ENCODE assay signal across 29 mouse cellular contexts in genomic region chr13:97876450-97876849, GRCm38 (mm10).
DNase-seq lines count a peak whose midpoint lies in the region; ATAC-seq and TF ChIP-seq lines count a peak whose summit lies in the region.
"Had no signal": no experiment of that assay in that cellular context is flagged by ENCODE, and none has a peak within 500 bp of the region (broad histone marks: within the 10 kb centered on the region; RNA-seq: fewer than 3 reads in every experiment).

No protein-coding gene starts in this region.

- no peaks in the 10 kb centered on the region for H3K36me3 ChIP-seq in intestine, embryonic 14.5 days (ENCODE audit: control insufficient read depth, insufficient read depth, low read length)
- no peaks in the 10 kb centered on the region for H3K36me3 ChIP-seq in intestine, postnatal 0 days (ENCODE audit: control insufficient read depth, insufficient read depth)
- H3K36me3 ChIP-seq in kidney, embryonic 16.5 days (ENCODE audit: insufficient read depth, low read length), result no peaks in the 10 kb centered on the region
- H3K36me3 ChIP-seq: forebrain, embryonic 10.5 days; heart, embryonic 12.5 days; limb, embryonic 15.5 days; liver, embryonic 13.5 days; midbrain, embryonic 15.5 days had no signal

- TF ChIP-seq CTCF in intestine, postnatal 0 days (IDR thresholded peaks at IDR 0.05; ENCODE audit: low read depth), result no peak
- TF ChIP-seq CTCF in Patski (IDR thresholded peaks at IDR 0.05), result no peak
- no peak for TF ChIP-seq CTCF in brain, embryonic 14.5 days (IDR thresholded peaks at IDR 0.05; ENCODE audit: borderline replicate concordance, extremely low read depth, insufficient read depth, insufficient read length)

- no peak for TF ChIP-seq POLR2A in brain, embryonic 14.5 days (IDR thresholded peaks at IDR 0.05; ENCODE audit: borderline replicate concordance, extremely low read depth, insufficient read depth, insufficient read length, poor library complexity, severe bottlenecking)

- POLR2A ChIA-PET in Patski (lab: Charles Lee), result no interaction called here

- H3K4me3 ChIP-seq in intestine, embryonic 14.5 days (ENCODE audit: low read depth, low read length), result no peak overlapping the region
- no peak overlapping the region for H3K4me3 ChIP-seq in intestine, postnatal 0 days (ENCODE audit: low read depth, low read length)
- no peak overlapping the region for H3K4me3 ChIP-seq in kidney, embryonic 16.5 days (ENCODE audit: low read length)
- H3K4me3 ChIP-seq: forebrain, embryonic 10.5 days; heart, adult 2 months; heart, embryonic 12.5 days; limb, embryonic 15.5 days; liver, embryonic 13.5 days; midbrain, embryonic 15.5 days had no signal

- no peak overlapping the region for H3K4me2 ChIP-seq in intestine, embryonic 14.5 days (ENCODE audit: low read length)
- no peak overlapping the region for H3K4me2 ChIP-seq in intestine, postnatal 0 days (replicated peaks; ENCODE audit: low read depth)
- H3K4me2 ChIP-seq in kidney, embryonic 16.5 days (replicated peaks; ENCODE audit: low read depth, low read length), result no peak overlapping the region
- H3K4me2 ChIP-seq: heart, embryonic 12.5 days; hindbrain, embryonic 14.5 days; limb, embryonic 15.5 days; liver, embryonic 13.5 days; midbrain, embryonic 15.5 days had no signal

- no peak for DNase-seq in intestine, embryonic 14.5 days (ENCODE audit: low spot score)
- no peak for DNase-seq in kidney, postnatal 4 days
- DNase-seq in Patski (ENCODE audit: low read depth, low spot score), result no peak
- peak; percentile 52 for DNase-seq in brain, embryonic 14.5 days (ENCODE audit: low read depth)
- no peak for DNase-seq in thymus, postnatal 14 days
- DNase-seq: adrenal gland, adult 2 months; adrenal gland, postnatal 36 days; cerebellum, adult 8-10 months; cerebellum, postnatal 25 days; heart, adult 2 months; heart, postnatal 4 days; layer of hippocampus, postnatal 36 days; left cerebral cortex, postnatal 4 days; liver, embryonic 13.5 days; lung, adult 18-20 months; right cerebral cortex, postnatal 4 days; thymus, adult 2 months; thymus, postnatal 4 days had no signal

- in situ Hi-C loops in Patski (cut with MboI; ENCODE audit: low pct_unique_long_range_greater_than_20kb), result no loop called here

- H3K9ac ChIP-seq in intestine, embryonic 14.5 days (ENCODE audit: low read length), result no peak overlapping the region
- H3K9ac ChIP-seq in intestine, postnatal 0 days (ENCODE audit: low read depth, low read length), result no peak overlapping the region
- H3K9ac ChIP-seq in kidney, embryonic 16.5 days (replicated peaks; ENCODE audit: low read length), result no peak overlapping the region
- H3K9ac ChIP-seq: heart, embryonic 12.5 days; hindbrain, embryonic 14.5 days; limb, embryonic 15.5 days; liver, embryonic 13.5 days; midbrain, embryonic 15.5 days had no signal

- no peaks in the 10 kb centered on the region for H3K27me3 ChIP-seq in intestine, embryonic 14.5 days (replicated peaks; ENCODE audit: control insufficient read depth, insufficient read depth, low read length)
- no peaks in the 10 kb centered on the region for H3K27me3 ChIP-seq in intestine, postnatal 0 days (replicated peaks; ENCODE audit: control insufficient read depth, insufficient read depth, low read length)
- no peaks in the 10 kb centered on the region for H3K27me3 ChIP-seq in kidney, embryonic 16.5 days (ENCODE audit: insufficient read depth, low read length)
- no peaks in the 10 kb centered on the region for H3K27me3 ChIP-seq in Patski
- H3K27me3 ChIP-seq: heart, embryonic 12.5 days; limb, embryonic 15.5 days; liver, embryonic 13.5 days; midbrain, embryonic 15.5 days had no signal

- H3K27ac ChIP-seq in intestine, embryonic 14.5 days (ENCODE audit: low read depth), result 0 out of 2 replicates have a peak overlapping the region, but pooled peaks have one; percentile 11
- no peak overlapping the region for H3K27ac ChIP-seq in intestine, postnatal 0 days (ENCODE audit: low read depth, low read length)
- peak overlapping the region; percentile 34; the same call in 1 of the 2 replicates for H3K27ac ChIP-seq in kidney, embryonic 16.5 days (ENCODE audit: low read length)
- H3K27ac ChIP-seq: forebrain, embryonic 10.5 days; heart, adult 2 months; hindbrain, embryonic 14.5 days; limb, embryonic 15.5 days; liver, embryonic 13.5 days; midbrain, embryonic 15.5 days had no signal

- ATAC-seq in intestine, embryonic 14.5 days (replicated peaks; ENCODE audit: low FRiP score, low TSS enrichment, low read depth), result no peak
- no peak for ATAC-seq in intestine, postnatal 0 days
- ATAC-seq in kidney, embryonic 16.5 days (ENCODE audit: low FRiP score, low TSS enrichment), result 0 out of 2 replicates have a peak, but pooled peaks have one; percentile 39
- ATAC-seq in Patski, result peak; percentile 66
- ATAC-seq: CD4-positive, CD25-positive, alpha-beta regulatory T cell, adult 4 months; forebrain, embryonic 16.5 days; inflammation-experienced regulatory T-cells, adult 6 months; lung, postnatal 0 days; midbrain, embryonic 15.5 days had no signal

- WGBS in intestine, embryonic 14.5 days, result 29% methylated on average over 4 of the region's 4 CpGs
- WGBS in intestine, postnatal 0 days, result 44% methylated on average over 4 of the region's 4 CpGs
- WGBS in kidney, embryonic 16.5 days, result 46% methylated on average over 4 of the region's 4 CpGs

- H3K4me1 ChIP-seq in intestine, embryonic 14.5 days (replicated peaks; ENCODE audit: control insufficient read depth, insufficient read depth, low read length), result peaks cover 29% of the 10 kb centered on the region
- 0 out of 2 replicates have a peak, but pooled peaks cover 7% of the 10 kb centered on the region for H3K4me1 ChIP-seq in intestine, postnatal 0 days (replicated peaks; ENCODE audit: control insufficient read depth, insufficient read depth, low read length)
- H3K4me1 ChIP-seq in kidney, embryonic 16.5 days (ENCODE audit: insufficient read depth, low read length), result peaks cover 26% of the 10 kb centered on the region
- H3K4me1 ChIP-seq: heart, embryonic 12.5 days; liver, embryonic 13.5 days; midbrain, embryonic 15.5 days had no signal

- no peaks in the 10 kb centered on the region for H3K9me3 ChIP-seq in intestine, embryonic 14.5 days (ENCODE audit: control insufficient read depth, low read length)
- no peaks in the 10 kb centered on the region for H3K9me3 ChIP-seq in intestine, postnatal 0 days (ENCODE audit: control insufficient read depth)
- no peaks in the 10 kb centered on the region for H3K9me3 ChIP-seq in kidney, embryonic 16.5 days (ENCODE audit: low read length)
- H3K9me3 ChIP-seq: forebrain, embryonic 10.5 days; heart, embryonic 12.5 days; limb, embryonic 15.5 days; liver, embryonic 13.5 days; midbrain, embryonic 15.5 days had no signal

- CTCF ChIA-PET in Patski (lab: Charles Lee), result no interaction called here

Comparison
In these comparisons a context has a peak if more than half of its experiments do, and no peak if none do; other contexts are left out.
1. ATAC-seq: peak in kidney, embryonic 16.5 days (single experiment) and Patski (single experiment); none in intestine, embryonic 14.5 days (single experiment) and intestine, postnatal 0 days (single experiment).